Mouse (Mus musculus) heart, postnatal 4 days (tissue): ENCODE results near the gene Stfa1. TPM values are rescaled to one million over a fixed set of nuclear protein-coding genes. Genes with fewer than 3 reads are reported as not detected.
"Not testable (repeated sequence)": the region's sequence is repeated elsewhere in the genome, so short reads cannot be mapped to it uniquely, and the experiment has no call there.

ENCODE experiments used
- DNase-seq: peaks from one replicate; pipeline ENCODE4 v3.0.0; 2021
- total RNA-seq, 2 experiments: library from RNA; stranded (reverse); gene quantifications; 2 replicates each; pipeline ENCODE4 v1.2.3; 2021

Stfa1 gene
- 1 to 10 TPM; 3.5 to 6.2 TPM for total RNA-seq

DNA sequence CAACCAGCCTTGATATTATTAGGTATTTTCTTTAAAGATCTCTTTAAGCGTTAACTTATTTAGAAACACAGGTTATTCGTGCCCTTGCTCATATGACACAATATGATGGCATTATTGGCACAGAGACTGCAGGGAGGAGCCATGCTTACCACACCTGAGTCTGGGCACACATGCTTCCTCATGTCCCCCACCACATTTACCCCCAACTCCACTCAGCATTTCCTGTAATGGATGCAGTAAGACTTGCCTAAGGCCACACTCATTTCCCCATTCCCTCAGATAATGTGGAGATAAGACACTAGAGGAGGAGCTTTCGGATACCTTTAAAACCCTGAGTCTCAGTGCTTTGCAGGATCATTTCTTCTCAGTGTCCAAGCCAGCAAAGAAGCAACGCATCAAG is at the start of gene Stfa1:
Gene Stfa1, plus strand, starts transcription at position 156 of the 400 bp plus-strand sequence.
- DNase-seq = not testable (repeated sequence)

- not testable (repeated sequence) for DNase-seq
Measured at GRCm38 (mm10) chr16:36260585-36260984, 16.2 kb upstream of the Stfa1 start.

GRCm38 (mm10) chr16:36289140-36289539 is 12.4 kb downstream of the Stfa1 start:
- DNase-seq = no peak

- no peak for DNase-seq
Measured at GRCm38 (mm10) chr16:36307631-36308030, 30.9 kb downstream of the Stfa1 start.

DNA sequence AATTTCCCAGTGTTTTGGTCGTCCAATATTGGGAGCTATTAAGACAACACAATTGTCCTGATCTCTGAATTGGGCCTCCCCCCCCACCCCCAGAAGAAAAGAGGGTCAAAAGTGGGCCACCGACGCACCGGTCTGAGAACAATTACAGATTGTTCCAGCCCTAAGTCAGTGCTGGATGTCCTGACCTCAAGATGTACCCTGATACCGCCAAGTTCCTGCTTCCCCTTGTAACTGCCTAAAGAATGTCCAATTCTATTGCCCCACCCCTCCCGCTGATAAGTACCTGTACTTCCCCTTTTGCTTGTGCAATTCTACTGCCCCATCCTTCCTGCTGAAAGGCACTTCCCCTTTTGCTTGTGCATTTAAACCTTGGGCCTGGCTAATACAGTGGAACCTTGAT is 39.4 kb downstream of the Stfa1 start:
- not testable (repeated sequence) for DNase-seq

DNA sequence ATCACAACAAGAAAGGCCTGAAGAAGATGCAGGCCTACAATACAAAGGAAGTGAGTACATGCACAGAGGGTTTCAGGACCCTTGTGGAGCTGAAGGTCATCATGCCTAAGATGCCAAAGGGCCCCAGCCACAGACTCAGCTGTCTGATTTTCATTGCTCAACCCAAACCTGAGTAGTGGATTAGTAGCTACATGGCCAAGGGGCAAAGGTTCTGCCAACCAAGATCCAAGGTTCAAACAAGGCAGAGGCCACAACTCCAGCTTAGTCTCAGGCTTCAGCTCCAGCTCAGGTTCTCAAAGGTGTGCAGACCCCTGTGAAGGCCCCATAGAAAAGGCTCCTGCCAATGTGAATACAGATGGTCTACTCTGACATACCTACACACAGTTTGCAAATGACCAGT is 42.5 kb downstream of the Stfa1 start:
- no peak for DNase-seq

DNA sequence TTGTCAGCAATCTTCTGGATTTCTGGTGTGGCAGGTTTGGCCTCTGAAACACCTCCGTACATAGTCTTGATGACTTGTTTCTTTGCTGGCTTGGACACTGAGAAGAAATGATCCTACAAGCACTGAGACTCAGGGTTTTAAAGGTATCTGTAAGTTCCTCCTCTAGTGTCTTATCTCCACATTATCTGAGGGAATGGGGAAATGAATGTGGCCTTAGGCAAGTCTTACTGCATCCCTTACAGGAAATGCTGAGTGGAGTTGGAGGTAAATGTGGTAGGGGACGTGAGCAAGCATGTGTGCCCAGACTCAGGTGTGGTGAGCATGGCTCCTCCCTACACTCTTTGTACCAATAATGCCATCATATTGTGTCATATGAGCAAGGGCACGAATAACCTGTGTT is 57.5 kb downstream of the Stfa1 start, which contains the start of gene BC117090:
Gene BC117090, minus strand, starts transcription at position 101 of the 400 bp plus-strand sequence.
- no peak for DNase-seq

Other genes with a start within 250 kb of the Stfa1 start
- gene Wdr5b, start 235.8 kb upstream of the Stfa1 start, total RNA-seq = 1 to 10 TPM; 5.9 to 6.1 TPM
- gene Fam162a, start 205.4 kb upstream of the Stfa1 start, total RNA-seq = 100 to 1,000 TPM; 229 to 235 TPM
- 10 to 100 TPM; 57.1 to 59.1 TPM for gene Ccdc58, start 205.3 kb upstream of the Stfa1 start, total RNA-seq
- not detected for gene Csta1, start 145.7 kb upstream of the Stfa1 start, total RNA-seq
- 1 to 10 TPM; 1.8 to 2.4 TPM for gene Stfa2l1, start 120.1 kb upstream of the Stfa1 start, total RNA-seq
- 1 to 10 TPM; 2.6 to 3.8 TPM for gene Gm5483, start 92.7 kb upstream of the Stfa1 start, total RNA-seq
- gene Gm5416, start 66.5 kb upstream of the Stfa1 start, total RNA-seq = not detected
- gene 2010005H15Rik, start 55.5 kb upstream of the Stfa1 start, total RNA-seq = 1 to 10 TPM in 1 of 2 experiments, not detected in 1; 1.1 TPM
- not detected for gene BC117090, start 57.4 kb downstream of the Stfa1 start, total RNA-seq
- 1 to 10 TPM; 2.6 to 3.1 TPM for gene BC100530, start 90.8 kb downstream of the Stfa1 start, total RNA-seq
- gene Stfa2, start 131.5 kb downstream of the Stfa1 start, total RNA-seq = 1 to 10 TPM; 2.6 to 3.0 TPM
- 1 to 10 TPM in 1 of 2 experiments, not detected in 1; 1.8 TPM for gene Stfa3, start 178.4 kb downstream of the Stfa1 start, total RNA-seq